Mouse (Mus musculus) kidney, embryonic 15.5 days (tissue): ENCODE measurements at regions not wholly inside any gene's neighbourhood (a gene's known extent, or its start where the extent isn't known, plus 50 kb on each side); places are given as distances from the start of the nearest gene placed in this dataset.
A peak's percentile ranks its signal among the peaks of the same experiment; 100 is the strongest.

Experiments
- ATAC-seq: fragments of 200-750 bp; cut with Nextera tagmentation; replicated peaks from 2 replicates; pipeline ENCODE4 v1.8.0; 2017; ENCODE audit warnings: moderate TSS enrichment; ENCODE audit not compliant: low FRiP score
- H3K27ac ChIP-seq: fragments of 300-500 bp; sonication (generic); 2 replicates; pipeline ENCODE4 v1.5.1; 2015; ENCODE audit warnings: mild to moderate bottlenecking, inconsistent platforms
- H3K27me3 ChIP-seq: fragments of 300-500 bp; sonication (generic); 2 replicates; pipeline ENCODE4 v1.6.1; 2015; ENCODE audit warnings: inconsistent platforms
- H3K36me3 ChIP-seq: fragments of 300-500 bp; sonication (generic); 2 replicates; pipeline ENCODE4 v1.6.1; 2015; ENCODE audit warnings: inconsistent platforms
- H3K4me1 ChIP-seq: fragments of 300-500 bp; sonication (generic); 2 replicates; pipeline ENCODE4 v1.6.1; 2015; ENCODE audit warnings: inconsistent platforms
- H3K4me2 ChIP-seq: fragments of 300-500 bp; sonication (generic); 2 replicates; pipeline ENCODE4 v1.6.1; 2015; ENCODE audit warnings: moderate library complexity, mild to moderate bottlenecking, inconsistent platforms
- H3K4me3 ChIP-seq: fragments of 300-500 bp; sonication (generic); replicated peaks from 2 replicates; pipeline ENCODE4 v1.5.1; 2015; ENCODE audit warnings: mild to moderate bottlenecking, inconsistent platforms
- H3K9ac ChIP-seq: fragments of 300-500 bp; sonication (generic); 2 replicates; pipeline ENCODE4 v1.6.1; 2015; ENCODE audit warnings: mild to moderate bottlenecking, inconsistent platforms
- H3K9me3 ChIP-seq: fragments of 300-500 bp; sonication (generic); replicated peaks from 2 replicates; pipeline ENCODE4 v1.6.1; 2016; ENCODE audit warnings: inconsistent platforms
- WGBS: fragments of 180-500 bp; shearing (Covaris S2); methylation state at CpG from one replicate; pipeline ENCODE4 v1.1.7; 2015; ENCODE audit warnings: mixed read lengths; 5-methylcytosine and 5-hydroxymethylcytosine counted together

DNA sequence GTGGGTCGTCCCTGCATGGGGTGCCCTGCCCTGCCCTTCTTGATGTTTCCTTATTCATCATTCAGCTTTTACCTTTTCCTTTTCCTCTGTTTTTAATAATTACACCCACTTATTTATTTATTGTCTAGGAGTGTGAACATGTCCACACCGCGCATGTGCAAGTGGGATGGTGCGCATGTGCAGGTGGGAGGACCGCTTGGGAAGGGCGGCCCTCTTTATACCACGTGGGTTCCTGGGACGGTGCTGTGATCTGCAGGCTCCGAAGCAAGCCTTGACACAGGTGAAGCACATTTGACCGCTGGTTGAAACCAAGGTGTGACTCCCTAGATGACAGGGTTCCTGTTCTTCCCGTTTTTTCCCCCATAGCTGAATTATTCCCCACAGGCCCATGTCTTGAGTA lies 60.0 kb downstream of the Syf2 start:
- Histone ChIP-seq H3K27me3 (peaks cover 10% of the 10 kb centered on the region; the same call in 1 of the 2 replicates), H3K9me3 (no peaks in the 10 kb centered on the region), H3K36me3 (no peaks in the 10 kb centered on the region), H3K4me2 (no peak overlapping the region), H3K9ac (no peak overlapping the region), H3K4me3 (no peak overlapping the region), H3K27ac (no peak overlapping the region), H3K4me1 (peaks cover 6% of the 10 kb centered on the region; the same call in 1 of the 2 replicates)
- WGBS, result 88% methylated on average over 11 of the region's 11 CpGs
- no peak for ATAC-seq

DNA sequence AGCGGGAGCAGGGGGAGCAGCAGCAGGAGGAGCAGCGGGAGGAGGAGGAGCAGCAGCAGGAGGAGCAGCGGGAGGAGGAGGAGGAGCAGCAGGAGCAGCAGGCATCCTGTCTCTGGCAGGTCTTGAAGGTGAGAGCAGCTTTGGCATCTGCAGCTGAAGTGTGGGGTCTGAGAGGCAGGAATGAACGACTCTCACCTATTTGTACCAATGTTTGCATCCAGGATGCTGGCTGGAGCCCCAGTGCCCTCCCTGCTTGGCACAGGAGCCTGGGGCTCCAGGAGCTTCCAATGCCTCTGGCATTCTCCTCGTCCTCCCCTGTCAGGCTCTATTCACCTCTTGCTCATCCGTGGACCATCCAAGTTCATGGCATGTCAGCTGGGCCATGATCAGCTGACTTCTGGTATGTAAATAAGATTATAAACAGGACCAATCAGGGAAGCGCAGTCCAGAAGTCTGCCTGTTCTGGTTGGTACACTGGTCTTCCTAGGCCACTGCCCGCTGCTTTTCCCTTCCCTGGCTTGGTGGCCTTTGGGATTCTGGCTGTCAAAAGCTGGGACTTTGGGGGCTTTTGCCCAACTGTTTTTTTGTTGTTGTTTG lies 62.9 kb downstream of the Syf2 start:
- Histone ChIP-seq H3K9me3 (no peaks in the 10 kb centered on the region), H3K27ac (no peak overlapping the region), H3K36me3 (no peaks in the 10 kb centered on the region), H3K4me2 (no peak overlapping the region), H3K4me3 (no peak overlapping the region), H3K9ac (no peak overlapping the region), H3K27me3 (peaks cover 10% of the 10 kb centered on the region; the same call in 1 of the 2 replicates), H3K4me1 (0 out of 2 replicates have a peak, but pooled peaks cover 3% of the 10 kb centered on the region)
- ATAC-seq, result no peak
- WGBS, result 62% methylated on average over 8 of the region's 8 CpGs

DNA sequence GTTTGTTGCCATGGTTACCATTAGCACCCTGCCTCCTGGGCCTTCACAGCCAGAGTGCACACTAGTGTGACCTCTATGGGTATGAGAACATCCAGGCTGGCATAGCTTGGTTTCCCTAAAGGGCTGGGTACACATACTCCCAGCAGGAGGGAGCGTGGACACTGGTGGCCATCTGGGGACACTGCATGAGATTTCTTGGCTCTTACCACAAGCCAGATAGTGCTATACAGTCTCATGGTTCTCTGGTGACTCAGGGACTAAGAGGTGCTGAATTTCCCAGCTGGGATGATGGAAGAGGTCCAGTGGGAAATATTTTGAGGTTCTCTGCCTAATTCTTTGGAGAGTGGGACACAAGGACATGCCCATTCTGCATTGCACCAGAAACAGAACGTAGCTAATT lies 63.5 kb downstream of the Syf2 start:
- 84% methylated on average over 2 of the region's 2 CpGs for WGBS
- no peak overlapping the region for H3K27ac ChIP-seq

DNA sequence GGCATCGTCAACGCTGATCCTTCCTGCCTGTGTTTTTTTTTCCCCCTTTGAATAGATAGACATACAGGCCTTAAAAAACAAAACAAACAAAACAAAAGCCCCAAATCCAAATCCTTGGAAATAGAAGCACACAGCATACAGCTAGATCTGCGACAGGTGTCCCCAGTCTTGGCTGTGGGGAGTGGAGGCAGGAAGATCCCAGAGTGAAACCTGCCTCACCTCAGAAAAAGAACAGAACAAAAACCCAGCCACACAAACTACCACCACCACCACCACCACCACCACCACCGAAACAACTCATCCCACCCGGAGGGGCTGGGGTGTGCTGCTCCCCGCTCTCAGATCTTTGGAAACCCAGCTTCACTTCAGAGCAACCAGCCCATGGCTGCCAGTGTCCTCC lies 64.0 kb downstream of the Syf2 start:
- WGBS, result 85% methylated on average over 6 of the region's 6 CpGs
- Histone ChIP-seq H3K36me3 (no peaks in the 10 kb centered on the region), H3K9me3 (no peaks in the 10 kb centered on the region), H3K4me1 (0 out of 2 replicates have a peak, but pooled peaks cover 3% of the 10 kb centered on the region), H3K4me2 (0 out of 2 replicates have a peak overlapping the region, but pooled peaks have one; percentile 16), H3K4me3 (no peak overlapping the region), H3K9ac (no peak overlapping the region), H3K27me3 (peaks cover 10% of the 10 kb centered on the region; the same call in 1 of the 2 replicates), H3K27ac (no peak overlapping the region)
- no peak for ATAC-seq

More for the DNA sequence above, 63.5 kb downstream of the Syf2 start:
- H3K36me3 ChIP-seq, result no peaks in the 10 kb centered on the region
- no peak overlapping the region for H3K4me2 ChIP-seq
- 0 out of 2 replicates have a peak, but pooled peaks cover 3% of the 10 kb centered on the region for H3K4me1 ChIP-seq
- H3K9me3 ChIP-seq, result no peaks in the 10 kb centered on the region
- H3K4me3 ChIP-seq, result no peak overlapping the region
- no peak overlapping the region for H3K9ac ChIP-seq
- ATAC-seq, result no peak
- peaks cover 10% of the 10 kb centered on the region; the same call in 1 of the 2 replicates for H3K27me3 ChIP-seq

DNA sequence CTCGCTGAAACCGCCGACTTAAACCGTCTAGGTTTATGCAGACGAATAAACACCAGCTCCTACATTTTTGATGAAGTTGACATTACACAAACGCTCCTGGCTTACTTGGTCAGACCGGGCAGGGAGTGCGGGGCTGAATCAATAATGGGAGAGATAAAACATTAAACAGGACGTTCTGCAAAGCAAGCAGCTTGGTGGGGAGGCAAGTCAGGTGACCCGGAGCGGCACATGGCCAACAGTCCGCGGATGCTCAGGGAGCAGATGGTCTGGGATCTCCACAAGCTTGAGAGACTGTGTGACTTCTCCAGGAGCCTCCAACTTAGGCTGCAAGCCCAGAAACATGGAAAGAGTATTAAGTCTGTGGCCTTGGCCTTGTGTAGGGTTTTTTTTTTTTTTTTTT lies 64.4 kb downstream of the Syf2 start:
- peaks cover 10% of the 10 kb centered on the region; the same call in 1 of the 2 replicates for H3K27me3 ChIP-seq
- ATAC-seq, result 0 out of 2 replicates have a peak, but pooled peaks have one; percentile 33
- no peaks in the 10 kb centered on the region for H3K9me3 ChIP-seq
- no peaks in the 10 kb centered on the region for H3K36me3 ChIP-seq
- 50% methylated on average over 13 of the region's 13 CpGs for WGBS
- 0 out of 2 replicates have a peak, but pooled peaks cover 3% of the 10 kb centered on the region for H3K4me1 ChIP-seq
- no peak overlapping the region for H3K27ac ChIP-seq
- H3K4me2 ChIP-seq, result 0 out of 2 replicates have a peak overlapping the region, but pooled peaks have one; percentile 16
- no peak overlapping the region for H3K4me3 ChIP-seq
- H3K9ac ChIP-seq, result no peak overlapping the region

DNA sequence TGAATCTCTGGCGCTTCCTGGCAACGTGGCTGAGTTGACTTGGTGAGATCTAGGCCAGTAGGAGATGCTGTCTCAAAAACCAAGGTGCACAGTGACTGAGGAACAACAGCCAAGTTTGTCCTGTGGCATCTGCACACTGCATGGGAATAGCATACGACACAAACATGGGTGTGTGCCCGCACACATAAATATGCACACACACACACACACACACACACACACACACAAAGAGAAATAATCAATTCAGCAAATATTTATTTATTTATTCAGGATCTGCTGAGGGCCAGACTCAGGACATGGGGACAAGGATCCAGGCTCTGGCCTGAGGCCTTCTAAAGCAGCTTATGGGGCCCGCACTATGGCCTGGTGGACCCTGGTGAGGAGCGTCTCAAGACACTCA lies 65.4 kb downstream of the Syf2 start:
- Histone ChIP-seq H3K9me3 (no peaks in the 10 kb centered on the region), H3K27me3 (peaks cover 10% of the 10 kb centered on the region; the same call in 1 of the 2 replicates), H3K4me2 (no peak overlapping the region), H3K36me3 (no peaks in the 10 kb centered on the region), H3K9ac (no peak overlapping the region), H3K4me1 (0 out of 2 replicates have a peak, but pooled peaks cover 3% of the 10 kb centered on the region), H3K27ac (no peak overlapping the region), H3K4me3 (no peak overlapping the region)
- ATAC-seq, result no peak
- WGBS, result 91% methylated on average over 6 of the region's 6 CpGs

DNA sequence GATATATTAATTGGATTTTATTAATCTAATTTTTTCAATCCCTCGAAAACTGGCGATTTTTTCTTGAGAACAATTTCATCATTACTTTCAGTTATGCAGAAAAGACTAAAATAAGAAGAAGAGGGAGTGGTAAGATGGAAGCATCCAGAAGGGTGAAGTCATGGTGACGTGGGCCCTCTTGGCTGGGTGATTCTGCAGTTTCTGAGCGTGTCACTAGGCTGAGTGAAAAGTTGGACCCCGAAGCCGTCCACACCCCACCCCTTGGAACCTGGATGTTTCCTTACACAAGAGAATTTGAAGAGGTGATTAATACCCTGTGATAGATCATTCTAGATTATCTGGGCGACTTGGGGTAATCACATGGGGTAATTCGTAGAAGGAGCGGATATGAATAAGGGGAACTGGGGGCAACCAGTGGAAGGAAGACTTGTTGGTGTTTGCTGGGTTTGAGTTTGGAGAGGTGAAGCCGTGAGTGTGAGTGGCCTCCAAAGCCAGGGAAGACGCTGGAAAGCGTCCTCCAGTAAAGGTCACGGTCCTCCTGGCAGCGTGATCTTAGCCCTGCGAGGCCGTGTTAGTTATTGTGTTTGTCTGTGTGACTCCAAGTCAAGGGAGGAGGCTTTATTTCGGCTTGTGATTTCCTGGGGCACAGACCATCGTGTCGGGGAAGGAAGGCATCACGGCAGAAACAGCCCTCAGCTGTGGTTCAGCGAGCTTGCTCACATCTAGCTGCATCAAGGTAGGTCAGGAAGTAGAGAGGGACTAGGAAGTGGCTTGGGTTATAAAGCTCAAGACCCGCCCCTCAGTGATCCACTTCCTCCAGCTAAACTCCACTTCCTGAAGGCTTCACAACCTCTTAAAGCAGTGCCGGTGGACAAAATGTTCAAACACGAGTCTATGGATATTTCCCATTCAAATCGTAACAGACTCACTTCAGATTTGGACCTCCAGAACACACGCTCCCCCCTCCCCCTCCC lies 67.0 kb downstream of the Syf2 start:
- Histone ChIP-seq H3K4me2 (no peak overlapping the region), H3K27me3 (peaks cover 7% of the 10 kb centered on the region; the same call in 1 of the 2 replicates), H3K4me3 (no peak overlapping the region), H3K4me1 (peaks cover 13% of the 10 kb centered on the region), H3K9ac (no peak overlapping the region), H3K36me3 (no peaks in the 10 kb centered on the region), H3K9me3 (no peaks in the 10 kb centered on the region), H3K27ac (no peak overlapping the region)
- ATAC-seq, result no peak
- WGBS, result 89% methylated on average over 26 of the region's 26 CpGs

DNA sequence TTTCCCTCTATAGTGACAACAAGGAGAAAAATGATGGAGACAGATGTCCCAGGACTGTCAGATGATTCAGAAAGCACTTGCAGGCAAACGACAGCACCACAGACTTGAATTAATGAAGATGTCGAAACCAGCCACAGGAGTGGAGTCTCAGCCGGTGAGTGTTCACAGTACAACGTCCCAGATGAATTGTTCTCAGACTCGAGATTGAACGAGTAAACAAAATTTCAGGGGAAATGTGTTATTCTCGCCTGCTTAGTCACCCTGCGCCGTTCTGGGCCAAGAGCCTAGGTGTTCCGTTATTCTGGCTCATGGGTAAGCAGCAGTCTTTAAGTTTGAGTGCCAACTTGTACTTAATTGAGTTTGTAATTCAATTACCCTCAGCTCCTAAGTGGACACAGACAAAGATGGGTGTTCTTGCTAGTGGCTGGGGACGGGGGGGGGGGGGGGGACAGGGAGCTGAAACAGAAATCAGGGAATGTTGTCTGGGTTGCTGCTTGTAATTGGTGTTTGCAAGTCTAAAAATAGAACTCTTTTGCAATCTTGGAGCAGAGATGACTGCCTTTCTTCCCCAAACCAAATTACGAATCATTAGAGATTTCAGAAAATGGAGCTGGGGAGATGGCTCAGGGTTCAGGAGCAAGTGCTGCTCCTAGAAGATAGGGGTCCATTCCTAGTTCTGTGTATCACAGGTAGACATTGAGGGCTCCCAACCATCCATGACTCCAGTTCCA lies 68.4 kb downstream of the Syf2 start:
- 68% methylated on average over 12 of the region's 12 CpGs for WGBS
- H3K27me3 ChIP-seq, result no peaks in the 10 kb centered on the region
- H3K27ac ChIP-seq, result no peak overlapping the region
- H3K9me3 ChIP-seq, result no peaks in the 10 kb centered on the region
- ATAC-seq, result no peak
- H3K9ac ChIP-seq, result no peak overlapping the region
- no peaks in the 10 kb centered on the region for H3K36me3 ChIP-seq
- no peak overlapping the region for H3K4me3 ChIP-seq
- peaks cover 18% of the 10 kb centered on the region for H3K4me1 ChIP-seq
- H3K4me2 ChIP-seq, result no peak overlapping the region

DNA sequence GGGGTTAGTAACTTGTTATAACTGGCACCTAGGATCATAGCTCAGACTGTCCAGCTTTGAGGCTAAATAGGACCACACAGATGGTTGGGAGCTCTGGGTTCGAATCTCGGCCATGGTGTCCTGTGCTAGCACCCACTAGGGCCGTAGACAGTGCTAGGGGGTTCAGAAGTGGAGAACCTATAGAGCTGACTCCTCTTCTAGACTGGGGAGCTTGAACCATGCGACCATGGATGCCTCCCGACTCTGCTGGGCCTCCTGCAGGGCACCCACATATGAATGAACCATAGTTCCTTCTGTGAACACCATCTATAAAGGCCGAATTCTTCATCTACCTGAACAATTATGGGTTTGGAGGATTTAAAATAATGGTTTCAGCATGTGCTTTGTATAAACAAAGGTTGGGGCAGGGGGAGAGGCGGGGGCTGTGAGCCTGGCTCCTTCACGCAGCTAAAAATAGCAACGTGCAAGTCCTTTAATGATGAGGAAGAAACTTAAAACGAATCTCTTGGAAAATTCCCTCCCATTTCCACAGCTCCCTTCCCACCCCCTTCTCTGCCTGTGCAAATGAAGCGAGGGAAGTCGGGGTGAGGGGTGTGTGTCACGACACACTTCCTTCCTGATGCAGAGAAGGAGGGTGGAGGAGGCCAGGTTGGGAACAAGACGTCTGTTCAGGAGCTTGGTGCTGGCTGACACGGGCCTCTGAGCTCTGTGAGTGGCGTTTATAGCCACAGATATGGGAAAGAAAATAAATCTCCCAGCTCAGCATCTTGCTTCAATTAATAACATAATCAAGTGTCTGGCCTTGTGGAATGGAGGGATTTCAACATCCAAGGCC lies 71.6 kb downstream of the Syf2 start:
- ATAC-seq, result peak; percentile 71; the same call in 1 of the 2 replicates
- WGBS, result 34% methylated on average over 16 of the region's 16 CpGs
- Histone ChIP-seq H3K4me1 (peaks cover 15% of the 10 kb centered on the region), H3K9ac (no peak overlapping the region), H3K36me3 (no peaks in the 10 kb centered on the region), H3K27ac (peak overlapping the region; percentile 66), H3K27me3 (no peaks in the 10 kb centered on the region), H3K4me3 (no peak overlapping the region), H3K9me3 (no peaks in the 10 kb centered on the region), H3K4me2 (peak overlapping the region; percentile 14)

DNA sequence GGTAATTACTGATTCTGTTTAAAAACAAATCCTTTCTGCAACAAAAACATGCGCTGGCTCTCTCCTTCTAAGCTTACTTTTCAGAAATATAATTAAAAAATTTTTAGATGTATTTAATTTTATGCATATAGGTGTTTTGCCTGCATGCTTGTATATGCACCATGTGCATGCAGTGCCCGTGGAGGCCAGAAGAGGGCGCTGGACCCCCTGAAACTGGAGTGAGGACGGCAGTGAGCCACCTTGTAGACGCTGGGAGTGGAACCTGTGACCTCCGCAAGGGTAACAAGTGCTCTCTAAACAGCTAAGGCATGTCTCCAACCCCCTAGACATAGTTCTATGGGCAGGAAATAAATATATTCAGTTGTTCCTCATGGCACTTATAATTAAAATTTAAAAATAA lies 80.7 kb downstream of the Syf2 start:
- WGBS, result 76% methylated on average over 6 of the region's 6 CpGs
- Histone ChIP-seq H3K27ac (no peak overlapping the region), H3K4me1 (0 out of 2 replicates have a peak, but pooled peaks cover 4% of the 10 kb centered on the region), H3K9me3 (no peaks in the 10 kb centered on the region), H3K27me3 (no peaks in the 10 kb centered on the region; the same call in 1 of the 2 replicates), H3K4me2 (no peak overlapping the region), H3K4me3 (no peak overlapping the region), H3K9ac (no peak overlapping the region), H3K36me3 (no peaks in the 10 kb centered on the region)
- ATAC-seq, result no peak

DNA sequence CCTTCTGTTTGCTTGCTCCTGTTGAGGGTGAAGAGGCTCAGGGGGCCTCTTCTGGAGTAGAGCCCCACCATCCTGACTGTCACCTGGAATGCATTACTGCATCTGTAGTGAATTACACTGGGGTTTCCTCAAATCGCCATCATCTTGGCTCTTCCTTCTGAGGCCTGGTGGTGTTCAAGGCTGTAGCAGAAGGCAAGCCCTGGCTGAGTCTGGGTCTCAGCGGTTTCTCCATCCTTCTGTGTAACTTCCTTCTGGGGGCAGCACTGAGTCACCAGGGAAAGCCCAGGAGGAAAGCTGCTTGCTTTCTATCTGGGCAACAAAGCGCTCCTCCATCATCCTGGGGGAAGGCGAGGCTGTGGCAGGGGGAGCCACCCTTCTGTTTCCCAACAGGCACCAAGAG lies 82.2 kb downstream of the Syf2 start:
- Histone ChIP-seq H3K9ac (no peak overlapping the region), H3K27me3 (no peaks in the 10 kb centered on the region; the same call in 1 of the 2 replicates), H3K4me3 (no peak overlapping the region), H3K27ac (no peak overlapping the region), H3K9me3 (no peaks in the 10 kb centered on the region), H3K36me3 (no peaks in the 10 kb centered on the region), H3K4me1 (0 out of 2 replicates have a peak, but pooled peaks cover 4% of the 10 kb centered on the region), H3K4me2 (no peak overlapping the region)
- no peak for ATAC-seq
- 82% methylated on average over 4 of the region's 4 CpGs for WGBS
